Mouse (Mus musculus) lung, postnatal 0 days (tissue): ENCODE data around the gene Olfr697.

Experiments
- CTCF ChIP-seq: IDR thresholded peaks from 2 replicates; pipeline ENCODE4 v1.5.1; 2016; ENCODE audit warnings: antibody characterized with exemption, mild to moderate bottlenecking
- EP300 ChIP-seq: IDR thresholded peaks from 2 replicates; pipeline ENCODE4 v1.6.1; 2016; ENCODE audit warnings: antibody characterized with exemption, mild to moderate bottlenecking, control low read depth

DNA sequence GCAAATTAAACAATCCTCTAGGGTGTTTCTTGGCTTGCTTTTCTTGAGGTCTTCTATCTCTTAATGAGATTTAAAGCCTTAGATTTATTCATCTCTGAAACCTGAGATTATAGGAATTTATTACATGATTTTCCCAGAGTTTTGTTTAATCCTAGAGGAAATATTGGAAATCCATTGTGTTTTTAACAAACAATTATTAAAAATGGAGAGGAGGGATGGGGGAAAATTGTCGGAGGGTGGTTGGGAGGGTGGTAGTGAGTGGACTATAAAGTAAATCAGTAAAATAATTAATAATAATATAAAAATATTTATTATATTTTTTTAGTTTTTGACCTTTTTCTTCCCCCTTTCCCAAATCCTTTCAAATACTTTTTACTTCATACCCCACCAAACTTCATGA is 50.5 kb downstream of the Olfr697 start, which contains the start of gene Olfr694:
- TF ChIP-seq CTCF (no peak), EP300 (no peak)
